Mouse (Mus musculus) erythroblast, embryonic 14.5 days (primary cell): Measurements from ENCODE around the gene Fbxl2.

ENCODE experiments used
- GATA1 ChIP-seq: IDR thresholded peaks from 2 replicates; pipeline ENCODE4 v1.6.1; 2012; ENCODE audit warnings: low read length, inconsistent platforms, mixed read lengths
- TAL1 ChIP-seq: IDR thresholded peaks from 3 replicates; pipeline ENCODE4 v1.6.1; 2012; ENCODE audit warnings: low read length, inconsistent platforms, mixed read lengths

- TF ChIP-seq GATA1 (no peak), TAL1 (no peak)
Observed at GRCm38 (mm10) chr9:113975442-113975841, 70.5 kb downstream of the Fbxl2 start.
